Mouse (Mus musculus) left cerebral cortex, adult 2 months (tissue): Measurements from ENCODE around the gene Pou2f3. TPM values are rescaled to one million over a fixed set of nuclear protein-coding genes. Genes with fewer than 3 reads are reported as not detected.
A peak's percentile ranks its signal among the peaks of the same experiment; 100 is the strongest.

Source experiments
- DNase-seq, 2 experiments: peaks; one replicate each; pipeline ENCODE4 v3.0.0; 2021 to 2022; ENCODE audit warnings: low spot score in 2 of 2, mixed read lengths in 1 of 2; ENCODE audit errors: extremely low spot score in 1 of 2
- H3K27ac ChIP-seq: fragments of 200-600 bp; 2 replicates; pipeline ENCODE4 v1.8.1; 2022
- H3K4me3 ChIP-seq: fragments of 200-600 bp; 2 replicates; pipeline ENCODE4 v1.8.1; 2022
- CTCF ChIP-seq: fragments of 200-600 bp; IDR thresholded peaks from 2 replicates; pipeline ENCODE4 v1.8.1; 2022; ENCODE audit warnings: antibody characterized with exemption, mild to moderate bottlenecking, moderate library complexity
- intact Hi-C: fragments of 180-260 bp; cut with DNase I; formaldehyde crosslinking; loops from one replicate; pipeline ENCODE4 v1.15.1; 2025
- total RNA-seq, 2 experiments: library from RNA; stranded (reverse); gene quantifications; 2 replicates each; pipeline ENCODE4 v1.2.3; 2021

The Pou2f3 gene
- total RNA-seq, 2 experiments from 2014 or later: 0.16 to 0.65 TPM

DNA sequence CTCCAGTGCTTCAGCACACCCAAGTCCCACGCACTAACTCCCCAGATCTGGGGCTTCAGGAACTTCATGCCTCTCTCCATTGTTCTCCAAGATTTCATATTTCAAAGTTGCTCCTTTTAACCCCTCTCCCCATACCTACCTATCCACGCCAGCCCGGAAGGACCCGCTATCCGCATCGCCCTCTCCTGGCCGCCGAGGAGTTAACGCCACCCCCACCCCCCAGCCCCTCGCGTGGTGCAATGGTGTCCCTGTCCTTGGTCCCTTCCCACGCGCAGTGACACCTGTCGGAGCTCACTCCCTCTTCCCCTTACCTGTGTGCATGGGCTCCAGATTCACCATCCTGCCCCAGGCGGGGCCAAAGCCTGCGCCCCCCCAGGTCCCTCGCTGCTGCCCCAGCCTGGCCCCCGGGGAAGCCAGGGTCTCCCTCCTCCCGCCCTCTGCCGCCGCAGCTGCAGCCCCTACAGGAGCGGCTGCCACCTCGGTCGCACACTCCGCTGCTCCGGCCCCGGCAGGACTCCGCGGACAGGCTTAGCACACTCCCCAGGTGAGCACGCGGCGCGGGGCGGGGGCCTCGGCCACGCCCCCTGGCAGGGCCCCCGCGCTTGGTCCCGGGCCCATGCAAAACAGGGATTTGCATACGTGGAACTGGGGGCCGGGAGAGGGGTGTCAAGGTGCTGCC, 4.7 kb downstream of the Pou2f3 start:
- no peak; the same call in none of the 2 replicates for TF ChIP-seq CTCF
- H3K27ac ChIP-seq: no peak overlapping the region
- intact Hi-C loops: no loop called here
- H3K4me3 ChIP-seq: peak overlapping the region; percentile 5; the same call in 1 of the 2 replicates
- DNase-seq: no peak

DNA sequence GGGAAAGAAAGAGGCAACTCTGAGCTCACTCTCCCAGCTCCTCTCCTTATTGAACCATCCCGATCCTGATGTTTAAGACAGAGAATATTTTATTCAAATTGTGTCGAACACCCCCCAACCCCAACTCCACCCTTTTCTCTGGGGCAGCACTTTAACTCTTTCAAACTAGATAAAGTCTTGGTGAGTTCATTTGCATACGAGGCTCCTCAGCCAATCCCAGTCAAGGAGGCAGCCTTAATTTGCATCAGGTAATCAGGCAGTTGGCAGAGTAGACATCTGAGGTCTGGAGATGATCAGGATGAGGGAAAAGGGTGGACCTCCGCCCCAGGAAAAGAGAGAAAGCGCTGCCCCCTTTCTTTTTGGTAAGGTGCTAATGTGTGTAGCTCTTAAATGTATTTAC, 10.0 kb downstream of the Pou2f3 start:
- no peak for DNase-seq
- intact Hi-C loops: no loop called here
- no peak for TF ChIP-seq CTCF
- Histone ChIP-seq H3K4me3 (no peak overlapping the region), H3K27ac (no peak overlapping the region)

DNA sequence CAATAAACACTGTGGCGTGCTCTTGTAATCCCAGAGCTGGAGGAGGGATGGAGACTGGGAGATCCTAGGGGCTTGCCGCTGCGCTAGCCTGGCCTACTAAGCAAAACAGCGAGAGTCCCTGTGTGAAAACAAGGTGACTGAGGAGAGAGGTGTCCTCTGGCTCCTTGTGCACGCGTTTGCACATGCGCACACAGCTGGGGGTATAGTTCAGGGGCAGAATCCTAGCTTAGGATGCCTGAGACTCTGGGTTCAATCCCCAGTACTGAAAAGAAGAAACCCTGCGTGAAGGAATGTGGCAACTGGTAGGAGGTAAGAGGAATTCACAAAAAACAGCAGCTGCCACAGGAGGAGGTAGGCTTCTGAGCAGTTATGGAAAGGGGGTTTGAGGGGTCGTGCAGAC, 16.2 kb downstream of the Pou2f3 start:
- no peak overlapping the region for H3K27ac ChIP-seq
- no peak overlapping the region for H3K4me3 ChIP-seq
- no peak for TF ChIP-seq CTCF
- intact Hi-C loops: no loop called here
- DNase-seq: no peak

DNA sequence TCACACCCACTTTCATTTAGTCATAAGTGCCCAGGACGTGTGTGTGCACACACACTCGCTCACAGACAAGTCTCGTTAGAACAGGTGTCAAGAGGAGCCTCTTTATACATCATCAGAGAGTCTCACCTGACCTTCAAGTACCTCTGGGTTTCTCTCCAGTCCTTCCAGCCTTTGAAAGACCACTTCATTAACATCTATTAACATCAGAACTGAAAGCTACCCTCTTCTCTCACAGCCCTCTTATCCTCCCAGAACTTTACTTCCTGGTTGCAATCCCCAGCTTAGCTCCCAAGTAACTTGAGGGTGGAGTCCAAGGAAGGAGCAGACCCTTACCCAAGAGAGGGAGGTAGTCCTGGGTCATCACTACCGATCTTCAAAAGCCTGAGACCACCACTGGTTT, 18.6 kb downstream of the Pou2f3 start:
- no peak for DNase-seq
- TF ChIP-seq CTCF: no peak
- Histone ChIP-seq H3K4me3 (no peak overlapping the region), H3K27ac (no peak overlapping the region)
- intact Hi-C loops: no loop called here

DNA sequence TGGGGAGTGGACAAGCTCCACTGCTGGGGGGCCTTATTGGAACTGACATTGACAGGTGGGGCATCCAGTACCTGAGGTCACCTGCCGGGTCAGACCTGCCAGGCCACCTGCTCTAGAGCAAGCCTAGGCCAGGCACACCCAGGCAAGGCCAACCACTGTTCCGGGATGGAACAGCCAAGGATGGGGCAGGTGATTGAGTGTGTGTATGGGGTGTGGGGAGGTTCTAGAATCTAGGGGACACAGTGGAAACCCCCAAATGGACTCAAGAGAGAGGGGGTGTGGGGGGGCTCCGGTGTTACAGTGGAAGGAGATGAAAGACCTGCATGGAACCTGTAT, 21.2 kb downstream of the Pou2f3 start:
- Histone ChIP-seq H3K4me3 (no peak overlapping the region), H3K27ac (no peak overlapping the region)
- intact Hi-C loops: no loop called here
- no peak for DNase-seq
- TF ChIP-seq CTCF: no peak

DNA sequence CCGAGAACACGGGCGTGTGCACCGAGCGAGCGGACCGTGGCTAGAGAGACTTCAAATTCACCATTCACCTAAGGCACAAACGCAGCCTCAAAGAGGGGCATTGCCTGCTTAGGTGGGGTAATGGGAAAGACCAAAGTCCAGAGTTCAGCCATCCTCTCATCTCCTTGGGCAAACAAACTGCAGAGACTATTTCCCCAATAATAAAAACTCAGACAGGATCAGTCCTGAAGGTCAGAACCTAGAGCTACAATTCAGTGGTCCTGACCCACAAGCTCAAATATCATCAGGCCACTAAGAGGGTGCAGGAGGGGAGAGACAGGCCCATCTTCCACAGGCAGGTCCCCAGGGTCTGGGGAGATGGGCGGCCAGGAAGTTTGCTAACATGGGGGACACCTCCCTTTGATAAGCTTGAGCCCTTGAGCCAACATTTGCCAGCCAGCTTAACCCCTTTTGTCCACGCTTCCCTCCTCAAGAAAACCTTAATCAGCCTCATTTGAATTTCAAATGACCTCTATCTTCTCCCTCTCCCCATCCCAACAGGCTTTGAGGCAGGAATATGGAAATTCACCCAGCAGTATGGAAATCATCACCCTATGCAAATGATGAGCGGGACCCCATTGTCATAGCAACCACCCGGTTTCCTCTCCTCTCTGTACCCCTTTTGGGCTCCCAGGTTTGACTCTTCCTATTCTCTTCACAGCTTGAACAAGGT, 21.7 kb downstream of the Pou2f3 start:
- no peak for TF ChIP-seq CTCF
- H3K27ac ChIP-seq: no peak overlapping the region
- DNase-seq: no peak
- intact Hi-C loops: no loop called here
- no peak overlapping the region for H3K4me3 ChIP-seq

DNA sequence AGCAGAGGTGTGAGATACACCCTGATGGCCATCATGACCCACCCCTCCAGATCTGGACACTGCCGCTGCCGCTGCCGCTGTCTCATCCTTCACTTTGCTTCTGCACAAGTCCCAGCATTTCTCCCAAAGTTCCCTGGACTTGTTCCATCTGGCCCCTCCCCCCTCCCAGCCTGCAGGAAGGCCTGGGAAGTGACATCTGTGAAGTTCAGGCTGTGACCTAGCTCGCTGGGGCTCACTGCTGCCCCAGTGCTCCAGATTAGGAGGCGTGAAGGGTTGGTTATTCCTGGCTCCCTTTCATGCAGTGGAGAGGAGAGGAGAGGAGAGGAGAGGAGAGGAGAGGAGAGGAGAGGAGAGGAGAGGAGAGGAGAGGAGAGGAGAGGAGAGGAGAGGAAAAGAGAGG, 30.6 kb downstream of the Pou2f3 start:
- no peak for DNase-seq
- H3K4me3 ChIP-seq: no peak overlapping the region
- no peak overlapping the region for H3K27ac ChIP-seq
- intact Hi-C loops: loop anchor here (10.0 kb wide), 1 partner anchor 815 kb away; no protein-coding TSS in a partner anchor
- TF ChIP-seq CTCF: no peak

DNA sequence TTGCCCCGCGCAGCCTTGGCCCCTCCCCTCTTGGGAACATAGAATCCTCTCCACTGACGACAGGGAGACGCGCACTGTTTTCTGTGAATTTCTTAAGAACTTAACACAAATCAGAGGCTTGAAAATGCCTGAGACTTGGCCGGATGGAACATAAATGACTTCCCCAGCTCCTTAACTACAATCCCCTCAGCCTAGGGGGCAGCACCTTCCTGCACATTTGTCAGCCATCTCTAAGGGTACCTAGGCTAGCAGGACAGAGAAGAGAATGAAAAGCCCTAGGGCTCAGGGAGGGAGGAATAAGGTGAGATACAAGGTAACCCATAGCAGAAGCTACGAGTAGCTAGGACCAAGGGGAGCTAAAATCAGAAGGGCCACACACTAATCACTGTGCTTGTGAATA, 32.0 kb downstream of the Pou2f3 start:
- intact Hi-C loops: loop anchor here (10.0 kb wide), 1 partner anchor 813 kb away; no protein-coding TSS in a partner anchor
- H3K27ac ChIP-seq: no peak overlapping the region
- no peak for DNase-seq
- peak; percentile 9 for TF ChIP-seq CTCF
- no peak overlapping the region for H3K4me3 ChIP-seq

DNA sequence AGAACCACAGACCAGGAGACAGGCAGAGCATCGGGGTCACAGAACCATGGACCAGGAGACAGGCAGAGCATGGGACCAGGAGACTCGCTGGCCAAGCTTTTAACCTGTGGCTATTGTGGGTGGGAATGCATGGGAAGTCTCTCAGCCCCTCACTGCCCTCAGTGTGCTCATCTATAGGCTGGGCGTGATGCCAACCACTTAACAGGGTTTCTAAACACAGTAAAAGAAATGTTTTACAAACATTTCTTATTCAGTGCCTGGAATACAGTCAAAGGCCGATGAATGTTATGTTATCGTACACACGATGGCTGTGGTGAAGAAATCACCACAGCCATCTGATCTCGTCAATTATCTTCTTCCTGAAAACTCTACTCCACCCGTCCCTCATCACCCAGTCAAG, 43.1 kb downstream of the Pou2f3 start:
- no peak overlapping the region for H3K27ac ChIP-seq
- H3K4me3 ChIP-seq: no peak overlapping the region
- no peak for TF ChIP-seq CTCF
- intact Hi-C loops: no loop called here
- no peak for DNase-seq

DNA sequence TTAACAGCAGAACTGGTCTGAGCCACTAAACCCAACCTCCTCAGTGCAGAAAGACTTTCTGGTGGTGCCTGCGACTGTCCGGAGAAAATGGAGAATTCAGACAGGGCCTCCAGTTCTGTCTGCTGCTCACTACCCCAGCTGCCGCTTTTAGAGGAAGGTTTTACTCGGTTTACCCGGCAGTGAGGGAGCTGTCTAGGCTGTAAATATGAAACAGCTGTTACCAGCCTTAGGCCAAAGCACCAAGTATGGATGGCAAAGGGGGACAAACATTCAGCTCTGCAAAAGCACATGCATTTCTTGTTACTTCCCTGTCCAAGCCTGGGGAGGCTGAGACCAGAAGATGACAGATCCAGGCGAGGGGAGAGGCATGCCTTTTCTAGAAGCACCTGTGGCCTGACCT, 43.8 kb downstream of the Pou2f3 start:
- no peak for TF ChIP-seq CTCF
- intact Hi-C loops: no loop called here

DNA sequence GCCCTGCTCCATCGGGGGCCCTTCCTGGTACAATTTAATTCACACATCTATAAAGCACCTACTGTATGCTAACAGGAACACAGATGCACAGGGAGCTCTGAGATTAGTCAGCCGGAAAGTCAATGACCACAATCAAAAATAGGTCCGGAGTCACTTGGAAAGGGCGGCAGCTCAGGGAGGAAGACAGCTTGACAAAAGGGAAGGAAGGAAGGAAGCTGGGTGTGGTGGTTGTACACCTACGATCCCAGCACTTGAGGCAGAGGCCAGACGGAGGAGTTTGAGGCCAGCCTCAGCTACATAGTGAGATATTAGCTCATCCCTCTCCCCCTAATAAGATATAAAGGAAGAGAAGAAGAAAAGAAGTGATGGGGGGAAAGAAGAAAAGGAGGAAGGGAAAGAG, 54.2 kb downstream of the Pou2f3 start:
- no peak for DNase-seq
- intact Hi-C loops: no loop called here
- no peak for TF ChIP-seq CTCF
- H3K4me3 ChIP-seq: no peak overlapping the region
- no peak overlapping the region for H3K27ac ChIP-seq

More for the DNA sequence above, 43.8 kb downstream of the Pou2f3 start:
- DNase-seq: no peak
- Histone ChIP-seq H3K27ac (no peak overlapping the region), H3K4me3 (no peak overlapping the region)

DNA sequence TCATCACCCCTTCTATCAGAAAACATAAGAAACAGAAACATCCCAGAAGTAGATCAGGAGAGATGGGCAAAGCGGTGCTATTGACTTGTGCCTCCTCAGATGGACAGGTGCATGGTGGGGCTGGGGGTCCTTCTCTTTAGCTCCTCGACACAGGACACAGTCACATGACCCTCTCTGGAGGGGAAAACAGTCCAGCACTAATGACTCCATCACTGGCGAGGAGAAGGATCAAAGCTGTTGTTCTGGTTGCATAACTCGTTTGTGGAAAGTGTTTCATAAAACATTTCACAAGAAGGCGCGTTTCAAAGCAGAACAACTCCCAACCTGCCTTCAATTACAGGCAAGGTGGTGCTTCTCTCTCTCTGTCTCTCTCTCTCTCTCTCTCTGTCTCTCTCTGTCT, 58.4 kb downstream of the Pou2f3 start:
- Histone ChIP-seq H3K4me3 (no peak overlapping the region), H3K27ac (no peak overlapping the region)
- no peak for DNase-seq
- no peak for TF ChIP-seq CTCF
- intact Hi-C loops: no loop called here

DNA sequence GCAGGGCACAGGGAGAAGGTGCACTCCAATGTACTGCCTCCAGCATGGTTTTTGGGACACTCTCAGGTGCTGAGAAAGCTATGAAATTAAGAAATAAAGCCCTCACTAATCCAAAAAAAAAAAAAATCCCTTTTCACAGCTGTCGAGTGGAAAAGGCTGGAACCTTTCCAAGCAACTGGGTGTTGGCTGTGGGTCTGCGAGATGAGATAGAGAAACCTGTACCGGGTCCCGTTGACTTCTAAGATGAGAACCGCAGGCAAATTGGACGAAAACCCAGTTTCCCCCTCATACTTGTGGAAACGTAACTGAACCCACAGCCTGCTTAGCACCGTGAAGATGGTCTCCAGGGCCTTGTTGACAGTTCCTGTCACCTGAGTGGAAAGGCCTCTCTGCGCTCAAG, 59.2 kb downstream of the Pou2f3 start:
- Histone ChIP-seq H3K4me3 (no peak overlapping the region), H3K27ac (no peak overlapping the region)
- no peak for TF ChIP-seq CTCF
- DNase-seq: no peak
- intact Hi-C loops: no loop called here
